Mouse (Mus musculus) heart, postnatal 0 days (tissue): ENCODE measurements around the gene Kcnma1.

ENCODE experiments used
- CTCF ChIP-seq: IDR thresholded peaks from 2 replicates; pipeline ENCODE4 v1.5.1; 2016; ENCODE audit warnings: antibody characterized with exemption, control low read depth, low read depth
- EP300 ChIP-seq: IDR thresholded peaks from 2 replicates; pipeline ENCODE4 v1.6.1; 2016; ENCODE audit warnings: antibody characterized with exemption, low read depth

- TF ChIP-seq CTCF (no peak), EP300 (no peak)
Measured at GRCm38 (mm10) chr14:23748011-23748410, 266.3 kb downstream of the Kcnma1 start.
